Mouse (Mus musculus): ENCODE data around the gene Rgl3. TPM values are rescaled to one million over a fixed set of nuclear protein-coding genes. Genes with fewer than 3 reads are reported as not detected.
A peak's percentile ranks its signal among the peaks of the same experiment; 100 is the strongest.

The Rgl3 gene
- total and polyA plus RNA-seq, 2 experiments from 2014 or later, result 1.1 to 2.8 TPM

GRCm38 (mm10) chr9:21962010-21962409 is 27.2 kb downstream of the Rgl3 start:
- Histone ChIP-seq H3K4me1 (ENCODE audit: insufficient read depth, low read length) (peaks cover 13% of the 10 kb centered on the region; the same call in 1 of the 2 replicates), H3K36me3 (ENCODE audit: insufficient read depth, low read length) (no peaks in the 10 kb centered on the region; the same call in 1 of the 2 replicates)
- ATAC-seq (ENCODE audit: low FRiP score), result no peak

DNA sequence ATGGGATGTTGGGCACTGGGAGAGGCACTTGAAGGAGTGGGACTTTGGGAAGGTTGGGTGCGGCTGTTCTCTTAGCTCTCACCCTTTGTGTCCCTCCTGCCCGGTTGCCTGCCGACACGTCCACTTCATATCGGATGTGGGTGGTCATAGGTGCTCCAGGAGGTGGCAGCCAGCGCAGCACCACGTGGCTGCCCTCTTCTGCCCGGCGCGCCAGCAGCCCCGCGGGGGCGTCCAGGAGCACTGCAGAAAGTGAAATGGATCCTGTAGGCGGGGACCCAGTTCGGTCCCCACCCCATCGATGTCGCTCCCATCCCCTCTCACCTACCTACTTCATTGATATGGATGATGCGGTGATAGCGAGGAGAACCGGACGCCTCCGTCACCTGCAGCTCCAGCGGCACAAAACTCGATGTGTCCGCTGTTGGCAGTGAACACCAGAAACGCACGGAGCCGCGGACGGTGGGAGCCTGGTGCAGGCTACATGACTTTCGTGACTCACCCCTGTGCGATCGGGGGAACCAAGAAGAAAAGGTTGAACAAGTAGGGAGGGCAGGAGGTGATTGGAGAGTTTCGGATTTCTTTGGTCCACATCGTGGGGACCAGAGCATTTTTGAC is 27.8 kb downstream of the Rgl3 start:
- H3K9ac ChIP-seq (replicated peaks; ENCODE audit: low read length, poor library complexity, severe bottlenecking), result no peak overlapping the region
- WGBS, result 2% methylated on average over 35 of the region's 35 CpGs

More at GRCm38 (mm10) chr9:21962010-21962409, 27.2 kb downstream of the Rgl3 start:
- Histone ChIP-seq H3K4me3 (ENCODE audit: low read depth, low read length) (peak overlapping the region; percentile 35), H3K4me2 (ENCODE audit: low read depth, low read length, poor library complexity, severe bottlenecking) (peak overlapping the region; percentile 74), H3K9me3 (ENCODE audit: low read length) (no peaks in the 10 kb centered on the region), H3K27me3 (ENCODE audit: insufficient read depth, low read length) (peaks cover 23% of the 10 kb centered on the region), H3K9ac (replicated peaks; ENCODE audit: low read length, poor library complexity, severe bottlenecking) (no peak overlapping the region), H3K27ac (ENCODE audit: low read depth, low read length) (no peak overlapping the region)
- 0% methylated on average over 13 of the region's 15 CpGs for WGBS
- TF ChIP-seq CTCF (IDR thresholded peaks at IDR 0.05), result 0 out of 2 replicates have a peak, but pooled peaks have one; percentile 33
- DNase-seq (ENCODE audit: low spot score), result no peak

GRCm38 (mm10) chr9:21960558-21961208 is 28.6 kb downstream of the Rgl3 start:
- no peaks in the 10 kb centered on the region; the same call in 1 of the 2 replicates for H3K36me3 ChIP-seq (ENCODE audit: insufficient read depth, low read length)
- peaks cover 19% of the 10 kb centered on the region; the same call in 1 of the 2 replicates for H3K4me1 ChIP-seq (ENCODE audit: insufficient read depth, low read length)
- no peak overlapping the region for H3K4me3 ChIP-seq (ENCODE audit: low read depth, low read length)
- no peak for DNase-seq (ENCODE audit: low spot score)
- H3K4me2 ChIP-seq (ENCODE audit: low read depth, low read length, poor library complexity, severe bottlenecking), result peak overlapping the region; percentile 10; the same call in 1 of the 2 replicates
- peaks cover 23% of the 10 kb centered on the region for H3K27me3 ChIP-seq (ENCODE audit: insufficient read depth, low read length)
- H3K9ac ChIP-seq (replicated peaks; ENCODE audit: low read length, poor library complexity, severe bottlenecking), result no peak overlapping the region
- H3K9me3 ChIP-seq (ENCODE audit: low read length), result no peaks in the 10 kb centered on the region
- TF ChIP-seq CTCF (IDR thresholded peaks at IDR 0.05), result no peak; the same call in 1 of the 2 replicates
- 14% methylated on average over 26 of the region's 26 CpGs for WGBS
- no peak for ATAC-seq (ENCODE audit: low FRiP score)
- H3K27ac ChIP-seq (ENCODE audit: low read depth, low read length), result no peak overlapping the region

More for the DNA sequence above, 27.8 kb downstream of the Rgl3 start:
- no peak overlapping the region for H3K27ac ChIP-seq (ENCODE audit: low read depth, low read length)
- peaks cover 16% of the 10 kb centered on the region; the same call in 1 of the 2 replicates for H3K4me1 ChIP-seq (ENCODE audit: insufficient read depth, low read length)
- H3K27me3 ChIP-seq (ENCODE audit: insufficient read depth, low read length), result peaks cover 23% of the 10 kb centered on the region
- ATAC-seq (ENCODE audit: low FRiP score) (no peak), DNase-seq (ENCODE audit: low spot score) (no peak)
- TF ChIP-seq CTCF (IDR thresholded peaks at IDR 0.05), result no peak
- peak overlapping the region; percentile 35 for H3K4me3 ChIP-seq (ENCODE audit: low read depth, low read length)
- H3K4me2 ChIP-seq (ENCODE audit: low read depth, low read length, poor library complexity, severe bottlenecking), result peak overlapping the region; percentile 74
- no peaks in the 10 kb centered on the region; the same call in 1 of the 2 replicates for H3K36me3 ChIP-seq (ENCODE audit: insufficient read depth, low read length)
- no peaks in the 10 kb centered on the region for H3K9me3 ChIP-seq (ENCODE audit: low read length)

DNA sequence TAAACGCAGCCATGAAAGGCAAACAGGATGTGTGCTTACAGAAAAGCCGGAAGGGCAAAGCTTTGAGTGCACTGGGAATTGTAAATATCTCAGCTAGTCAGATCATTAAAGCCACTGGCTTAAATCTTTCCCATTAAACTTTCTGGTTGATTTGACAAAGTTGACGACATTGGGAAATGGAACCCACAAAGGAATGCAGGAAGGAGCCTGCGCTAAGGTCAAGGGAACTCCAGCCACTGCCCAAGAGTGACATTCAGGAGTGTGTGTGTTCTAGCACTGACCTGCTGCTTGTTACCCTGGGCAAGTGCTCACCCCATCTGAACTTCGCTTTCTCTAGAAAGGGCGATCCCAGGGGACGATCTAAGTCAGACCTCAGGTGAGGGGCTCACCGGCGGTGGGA is 29.1 kb downstream of the Rgl3 start:
- Histone ChIP-seq H3K9ac (replicated peaks; ENCODE audit: low read length, poor library complexity, severe bottlenecking) (no peak overlapping the region), H3K27ac (ENCODE audit: low read depth, low read length) (no peak overlapping the region), H3K4me2 (ENCODE audit: low read depth, low read length, poor library complexity, severe bottlenecking) (no peak overlapping the region), H3K4me3 (ENCODE audit: low read depth, low read length) (no peak overlapping the region), H3K4me1 (ENCODE audit: insufficient read depth, low read length) (peaks cover 19% of the 10 kb centered on the region; the same call in 1 of the 2 replicates), H3K36me3 (ENCODE audit: insufficient read depth, low read length) (no peaks in the 10 kb centered on the region; the same call in 1 of the 2 replicates), H3K9me3 (ENCODE audit: low read length) (no peaks in the 10 kb centered on the region), H3K27me3 (ENCODE audit: insufficient read depth, low read length) (peaks cover 23% of the 10 kb centered on the region)
- DNase-seq (ENCODE audit: low spot score) (no peak), ATAC-seq (ENCODE audit: low FRiP score) (no peak)
- no peak for TF ChIP-seq CTCF (IDR thresholded peaks at IDR 0.05)
- WGBS, result 62% methylated on average over 9 of the region's 9 CpGs

DNA sequence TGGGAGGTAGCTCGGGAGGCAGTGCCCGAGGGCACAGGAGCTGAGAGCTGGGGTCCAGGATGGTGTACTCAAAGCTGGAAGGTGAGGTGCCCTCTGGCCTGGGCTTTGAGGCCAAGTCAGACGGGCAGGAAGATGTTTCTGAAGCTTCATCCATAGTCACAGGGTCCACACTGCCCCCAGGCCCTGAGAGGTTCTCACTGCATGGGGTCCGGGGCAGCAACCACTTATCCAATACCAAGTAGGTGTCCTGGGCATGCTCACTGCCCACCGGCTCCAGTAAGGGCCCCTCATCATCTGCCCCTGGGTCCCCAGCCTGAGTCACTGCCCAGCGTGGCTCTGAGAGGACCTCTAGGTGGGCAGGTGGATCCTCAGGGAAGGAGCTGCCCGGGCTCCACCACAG is 30.0 kb downstream of the Rgl3 start:
- Histone ChIP-seq H3K9me3 (ENCODE audit: low read length) (no peaks in the 10 kb centered on the region), H3K4me2 (ENCODE audit: low read depth, low read length, poor library complexity, severe bottlenecking) (no peak overlapping the region), H3K36me3 (ENCODE audit: insufficient read depth, low read length) (no peaks in the 10 kb centered on the region; the same call in 1 of the 2 replicates), H3K9ac (replicated peaks; ENCODE audit: low read length, poor library complexity, severe bottlenecking) (no peak overlapping the region), H3K27ac (ENCODE audit: low read depth, low read length) (no peak overlapping the region), H3K27me3 (ENCODE audit: insufficient read depth, low read length) (peaks cover 23% of the 10 kb centered on the region), H3K4me1 (ENCODE audit: insufficient read depth, low read length) (peaks cover 19% of the 10 kb centered on the region; the same call in 1 of the 2 replicates), H3K4me3 (ENCODE audit: low read depth, low read length) (no peak overlapping the region)
- DNase-seq (ENCODE audit: low spot score) (no peak), ATAC-seq (ENCODE audit: low FRiP score) (no peak)
- 83% methylated on average over 7 of the region's 7 CpGs for WGBS
- TF ChIP-seq CTCF (IDR thresholded peaks at IDR 0.05), result no peak

DNA sequence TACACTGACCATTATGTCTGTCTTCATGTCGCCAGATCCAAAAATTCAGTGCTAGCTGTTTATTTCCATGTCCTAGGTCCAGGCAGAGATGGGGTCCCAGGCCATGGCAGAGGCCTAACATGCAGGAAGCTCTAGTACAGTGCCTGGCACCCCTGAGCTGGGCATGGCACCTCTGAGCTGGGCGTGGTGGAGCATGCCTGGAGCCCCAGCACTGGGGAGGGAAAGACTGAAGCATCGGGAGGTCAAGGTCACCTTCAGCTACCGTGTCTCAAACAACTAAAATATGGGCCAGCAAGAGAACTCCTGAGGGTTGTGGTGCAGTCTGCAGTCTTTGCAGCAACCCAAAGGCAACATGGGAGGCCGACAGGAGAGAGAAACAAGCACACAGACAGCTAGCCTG is 30.9 kb downstream of the Rgl3 start:
- TF ChIP-seq CTCF (IDR thresholded peaks at IDR 0.05), result no peak
- Histone ChIP-seq H3K4me3 (ENCODE audit: low read depth, low read length) (no peak overlapping the region), H3K4me1 (ENCODE audit: insufficient read depth, low read length) (peaks cover 19% of the 10 kb centered on the region; the same call in 1 of the 2 replicates), H3K27me3 (ENCODE audit: insufficient read depth, low read length) (peaks cover 23% of the 10 kb centered on the region), H3K9me3 (ENCODE audit: low read length) (no peaks in the 10 kb centered on the region), H3K4me2 (ENCODE audit: low read depth, low read length, poor library complexity, severe bottlenecking) (no peak overlapping the region), H3K36me3 (ENCODE audit: insufficient read depth, low read length) (no peaks in the 10 kb centered on the region; the same call in 1 of the 2 replicates), H3K9ac (replicated peaks; ENCODE audit: low read length, poor library complexity, severe bottlenecking) (no peak overlapping the region), H3K27ac (ENCODE audit: low read depth, low read length) (no peak overlapping the region)
- DNase-seq (ENCODE audit: low spot score) (no peak), ATAC-seq (ENCODE audit: low FRiP score) (no peak)
- WGBS, result 87% methylated on average over 5 of the region's 5 CpGs
